Mouse (Mus musculus) CD4-positive, CD25-positive, alpha-beta regulatory T cell, adult 4 months (primary cell): Measurements from ENCODE around the gene Sla2. TPM values are rescaled to one million over a fixed set of nuclear protein-coding genes. Genes with fewer than 3 reads are reported as not detected.
"Not testable (repeated sequence)": the region's sequence is repeated elsewhere in the genome, so short reads cannot be mapped to it uniquely, and the experiment has no call there.

ENCODE experiments used
- ATAC-seq: one replicate; pipeline ENCODE4 v1.8.0; 2017
- polyA plus RNA-seq, 2 experiments: library from polyadenylated mRNA; unstranded; fragments of 100-300 nt; shearing (Covaris generic); gene quantifications; one replicate each; pipeline ENCODE4 v1.2.1; 2017

The Sla2 gene
- polyA plus RNA-seq, 2 experiments from 2014 or later = 68.5 to 86.7 TPM

DNA sequence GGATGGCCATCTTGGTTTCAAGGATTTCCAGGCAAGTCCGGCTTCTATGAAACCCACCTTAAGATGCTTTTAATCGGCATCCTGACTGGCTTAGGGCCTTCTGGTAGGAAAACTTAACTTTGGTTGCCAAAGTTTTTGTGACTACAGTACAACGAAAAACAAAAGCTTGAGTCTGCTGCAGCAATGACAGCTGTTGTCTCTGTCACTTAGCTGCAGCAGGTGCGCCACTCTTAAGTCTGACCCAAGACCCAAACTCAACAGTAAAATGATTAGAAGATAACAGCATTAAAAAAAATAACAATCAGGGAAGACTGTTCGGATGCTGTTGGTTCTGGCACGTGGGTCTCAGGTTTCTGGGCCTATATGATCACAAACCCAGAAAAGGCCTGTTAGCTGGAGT lies 48.2 kb downstream of the Sla2 start:
- ATAC-seq = no peak

DNA sequence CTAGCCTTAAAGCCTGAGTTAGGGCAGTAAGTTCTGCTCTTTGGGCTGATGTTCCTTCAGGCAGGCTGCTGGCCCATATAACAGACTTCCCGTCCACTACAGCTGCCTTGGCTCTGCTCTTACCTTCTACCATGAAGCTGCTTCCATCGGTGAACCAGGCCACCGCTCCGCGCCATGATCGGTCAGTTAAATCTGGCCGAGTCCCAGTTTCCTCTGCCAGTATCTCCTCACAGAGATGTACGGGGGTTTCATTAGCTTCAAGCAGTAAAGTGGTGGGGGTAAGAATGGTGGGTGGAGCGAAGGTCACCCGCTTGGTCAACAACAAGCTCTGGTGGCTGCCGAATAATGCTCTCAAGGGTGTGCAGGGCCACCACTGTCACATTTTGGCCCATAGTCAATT lies 52.7 kb downstream of the Sla2 start:
- no peak for ATAC-seq

GRCm38 (mm10) chr2:156825128-156825527 lies 61.9 kb downstream of the Sla2 start:
- ATAC-seq = not testable (repeated sequence)

Other genes starting within 250 kb of the Sla2 start
- gene Myl9, start 111.8 kb downstream of the Sla2 start, polyA plus RNA-seq = not detected
- gene Tgif2, start 47.2 kb downstream of the Sla2 start, polyA plus RNA-seq = 10 to 100 TPM; 10.4 to 14.6 TPM
- 10 to 100 TPM; 25.0 to 27.3 TPM for gene 4930518I15Rik, start 29.2 kb downstream of the Sla2 start, polyA plus RNA-seq
- 1 to 10 TPM; 5.1 to 5.4 TPM for gene Rab5if, start 24.1 kb downstream of the Sla2 start, polyA plus RNA-seq
- 100 to 1,000 TPM; 155 to 181 TPM for gene Ndrg3, start 104.9 kb upstream of the Sla2 start, polyA plus RNA-seq
- 10 to 100 TPM; 10.8 to 16.6 TPM for gene Dsn1, start 120.0 kb upstream of the Sla2 start, polyA plus RNA-seq
- under 1 TPM in 1 of 2 experiments, not detected in 1; 0.16 TPM for gene Soga1, start 192.1 kb upstream of the Sla2 start, polyA plus RNA-seq
- not detected for gene Tldc2, start 199.9 kb upstream of the Sla2 start, polyA plus RNA-seq
- gene Samhd1, start 248.1 kb upstream of the Sla2 start, polyA plus RNA-seq = 100 to 1,000 TPM; 611 to 673 TPM